28 mouse cellular contexts compared by ENCODE assay signal in the genomic region with DNA sequence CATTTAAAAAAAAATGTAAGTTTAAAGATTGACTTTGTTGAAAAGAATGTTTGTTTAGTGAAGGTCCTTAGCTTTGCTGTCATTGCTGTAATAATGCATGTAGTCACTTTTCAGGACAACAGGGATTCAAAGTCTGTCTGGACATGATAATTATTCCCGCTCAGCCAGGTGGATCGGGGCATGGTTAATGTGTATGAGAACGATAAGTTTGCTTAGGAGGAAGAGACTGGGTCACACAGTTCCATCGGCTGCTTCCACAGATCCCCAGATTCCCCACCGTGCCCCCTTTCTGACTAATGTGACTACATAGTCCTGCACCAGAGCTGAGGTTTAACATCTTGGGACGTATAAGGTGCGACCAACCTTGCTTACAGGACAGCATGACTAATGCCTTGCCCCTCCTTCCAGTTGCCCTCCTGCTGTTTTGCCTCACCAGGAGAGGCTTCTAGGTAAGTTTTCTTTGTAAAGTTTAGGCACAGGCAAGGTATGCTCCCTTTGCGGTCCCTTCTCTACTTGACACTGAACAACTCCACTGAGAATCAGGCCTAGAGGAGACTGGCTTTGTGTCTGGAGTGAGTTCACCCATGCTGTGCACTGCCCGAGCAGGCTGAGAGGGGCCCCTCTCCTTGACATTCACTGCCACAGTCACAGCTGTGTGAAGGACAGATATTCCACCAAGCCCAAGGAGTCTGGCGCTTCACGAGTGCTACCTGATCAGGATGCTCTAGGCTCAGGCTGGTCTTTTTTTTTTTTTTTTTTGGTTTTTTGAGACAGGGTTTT. TPM values are rescaled to one million over a fixed set of nuclear protein-coding genes. Genes with fewer than 3 reads are reported as not detected.
A peak's percentile ranks its signal among the peaks of the same experiment; 100 is the strongest.
DNase-seq lines count a peak whose midpoint lies in the region; ATAC-seq lines count a peak whose summit lies in the region.
"Had no signal": no experiment of that assay in that cellular context is flagged by ENCODE, and none has a peak within 500 bp of the region (broad histone marks: within the 10 kb centered on the region; RNA-seq: fewer than 3 reads in every experiment).

No protein-coding gene starts in this region.

- no peak overlapping the region for H3K27ac ChIP-seq in midbrain, embryonic 15.5 days
- H3K27ac ChIP-seq: forebrain, embryonic 10.5 days; gastrocnemius, adult 2 months; hindbrain, embryonic 14.5 days; limb, embryonic 15.5 days; midbrain, embryonic 12.5 days; neural tube, embryonic 12.5 days had no signal

- ATAC-seq in midbrain, embryonic 15.5 days (replicated peaks): no peak
- ATAC-seq: activated CD4-positive, CD25-positive, alpha-beta regulatory T cell, adult 4 months; forebrain, postnatal 0 days had no signal

- WGBS in midbrain, embryonic 15.5 days: 79% methylated on average over 11 of the region's 11 CpGs

- H3K36me3 ChIP-seq in midbrain, embryonic 15.5 days (replicated peaks): no peaks in the 10 kb centered on the region
- H3K36me3 ChIP-seq: limb, embryonic 15.5 days; neural tube, embryonic 12.5 days had no signal

- H3K9ac ChIP-seq in midbrain, embryonic 15.5 days: no peak overlapping the region
- H3K9ac ChIP-seq: forebrain, postnatal 0 days; heart, embryonic 12.5 days; hindbrain, embryonic 14.5 days; limb, embryonic 15.5 days; midbrain, embryonic 12.5 days; neural tube, embryonic 12.5 days had no signal

- no peaks in the 10 kb centered on the region for H3K9me3 ChIP-seq in midbrain, embryonic 15.5 days
- H3K9me3 ChIP-seq: forebrain, embryonic 10.5 days; heart, embryonic 12.5 days; limb, embryonic 15.5 days; midbrain, embryonic 12.5 days; neural tube, embryonic 12.5 days had no signal

- H3K4me2 ChIP-seq in midbrain, embryonic 15.5 days: no peak overlapping the region
- H3K4me2 ChIP-seq: heart, embryonic 12.5 days; hindbrain, embryonic 14.5 days; limb, embryonic 15.5 days; midbrain, embryonic 12.5 days; neural tube, embryonic 12.5 days had no signal

- H3K27me3 ChIP-seq in midbrain, embryonic 15.5 days (replicated peaks): no peaks in the 10 kb centered on the region
- H3K27me3 ChIP-seq: heart, embryonic 12.5 days; limb, embryonic 15.5 days; midbrain, embryonic 12.5 days; neural tube, embryonic 12.5 days had no signal

- no peak overlapping the region for H3K4me3 ChIP-seq in midbrain, embryonic 15.5 days
- H3K4me3 ChIP-seq: forebrain, embryonic 10.5 days; gastrocnemius, adult 2 months; heart, embryonic 12.5 days; limb, embryonic 15.5 days; midbrain, embryonic 12.5 days; neural tube, embryonic 12.5 days had no signal

- intact Hi-C loops in left cerebral cortex, postnatal 4 days (cut with DNase I): no loop called here

- DNase-seq in urinary bladder, postnatal 14 days (ENCODE audit: low spot score): peak; percentile 1
- DNase-seq in urinary bladder, postnatal 36 days (ENCODE audit: low spot score in 2 of 2): no peak
- peak; percentile 40 for DNase-seq in kidney, adult 18-20 months
- peak; percentile 46 for DNase-seq in kidney, postnatal 10 days
- no peak for DNase-seq in left cerebral cortex, postnatal 4 days
- no peak for DNase-seq in adipocyte (ENCODE audit: low spot score)
- DNase-seq: cerebellum, adult 18-20 months; cerebellum, postnatal 25 days; forebrain, postnatal 0 days; gastrocnemius, adult 2 months; heart, postnatal 14 days; layer of hippocampus, postnatal 36 days; right cerebral cortex, adult 18-20 months; thymus, postnatal 25 days had no signal

- no peaks in the 10 kb centered on the region for H3K4me1 ChIP-seq in midbrain, embryonic 15.5 days
- H3K4me1 ChIP-seq: heart, embryonic 12.5 days; limb, embryonic 15.5 days; midbrain, embryonic 12.5 days; neural tube, embryonic 12.5 days had no signal

RNA-seq across cellular contexts. Expression of a gene that starts 2.3 kb away (rescaled TPM):
- total RNA-seq in left cerebral cortex, postnatal 4 days (2021): not detected
- polyA plus RNA-seq in midbrain, embryonic 15.5 days (2015; fragmentation: Nextera tagmentation; extraction: Ambion mirVana): 0.50 and 0.66 TPM in 2 replicates
- total RNA-seq: adrenal gland, postnatal 36 days; forebrain, postnatal 0 days; gastrocnemius, adult 2 months; heart, postnatal 14 days; layer of hippocampus, adult 18-20 months; layer of hippocampus, postnatal 36 days; left cerebral cortex, postnatal 14 days; megakaryocyte progenitor cell, adult 5-6 weeks had no signal
- polyA plus RNA-seq: forebrain, postnatal 0 days; gonadal fat pad, adult 2 months; small intestine, adult 2 months had no signal

RNA-seq across cellular contexts. Expression of a gene that starts 20.9 kb away (rescaled TPM):
- total RNA-seq in left cerebral cortex, postnatal 4 days (2021): 100 to 1,000 TPM; 307 to 334 TPM
- 404 and 430 TPM in 2 replicates for polyA plus RNA-seq in midbrain, embryonic 15.5 days (2015; fragmentation: Nextera tagmentation; extraction: Ambion mirVana)

Comparison
In these comparisons a context has a peak if more than half of its experiments do, and no peak if none do; other contexts are left out.
1. DNase-seq: peak in urinary bladder, postnatal 14 days (single experiment), kidney, adult 18-20 months (single experiment) and kidney, postnatal 10 days (single experiment); none in urinary bladder, postnatal 36 days (0 of 2), left cerebral cortex, postnatal 4 days (single experiment) and adipocyte (single experiment).